Mouse (Mus musculus) ES-E14 (cell line): ENCODE measurements around the gene Nnmt. TPM values are rescaled to one million over a fixed set of nuclear protein-coding genes. Genes with fewer than 3 reads are reported as not detected.

ENCODE experiments used
- DNase-seq: peaks from one replicate; pipeline ENCODE4 v3.0.0-alpha.2; 2013; ENCODE audit warnings: low read depth, low spot score
- H3K27ac ChIP-seq: 2 replicates; pipeline ENCODE4 v1.5.1; 2012; ENCODE audit warnings: low read depth, mild to moderate bottlenecking, low read length, moderate library complexity, mixed read lengths; ENCODE audit not compliant: poor library complexity, insufficient read depth, severe bottlenecking
- H3K36me3 ChIP-seq: 2 replicates; pipeline ENCODE4 v1.6.1; 2012; ENCODE audit warnings: mild to moderate bottlenecking, low read length, moderate library complexity, mixed read lengths; ENCODE audit not compliant: control insufficient read depth, poor library complexity, insufficient read depth, severe bottlenecking
- H3K4me1 ChIP-seq, 2 experiments: fragments of 150-350 bp in 1 of 2; sonication (generic) in 1 of 2; 2 replicates each; pipeline ENCODE4 v1.6.1; 2012; ENCODE audit warnings: low read length in 2 of 2, mild to moderate bottlenecking in 1 of 2, mixed read lengths in 1 of 2; ENCODE audit not compliant: control insufficient read depth in 2 of 2, insufficient read depth in 2 of 2, poor library complexity in 1 of 2
- H3K4me3 ChIP-seq, 2 experiments: fragments of 150-350 bp in 1 of 2; sonication (generic) in 1 of 2; 2 replicates each; pipeline ENCODE4 v1.5.1; 2012; ENCODE audit warnings: low read length in 2 of 2, low read depth in 1 of 2, mild to moderate bottlenecking in 1 of 2, mixed read lengths in 1 of 2; ENCODE audit not compliant: insufficient read depth in 1 of 2, poor library complexity in 1 of 2, severe bottlenecking in 1 of 2
- H3K9ac ChIP-seq: 2 replicates; pipeline ENCODE4 v1.6.1; 2012; ENCODE audit warnings: low read depth, mild to moderate bottlenecking, low read length, mixed read lengths; ENCODE audit not compliant: poor library complexity, insufficient read depth, severe bottlenecking
- H3K9me3 ChIP-seq: fragments of 150-350 bp; sonication (generic); 2 replicates; pipeline ENCODE4 v1.6.1; 2012; ENCODE audit warnings: low read depth, mild to moderate bottlenecking, low read length; ENCODE audit not compliant: control insufficient read depth, insufficient read depth
- CHD2 ChIP-seq: IDR thresholded peaks from 2 replicates; pipeline ENCODE4 v1.6.1; 2014; ENCODE audit warnings: mild to moderate bottlenecking, low read depth, low read length, inconsistent platforms
- HCFC1 ChIP-seq: IDR thresholded peaks from 2 replicates; pipeline ENCODE4 v1.6.1; 2012; ENCODE audit warnings: low read length, inconsistent platforms, borderline replicate concordance; ENCODE audit not compliant: insufficient read depth
- MAFK ChIP-seq: IDR thresholded peaks from 2 replicates; pipeline ENCODE4 v1.6.1; 2014; ENCODE audit warnings: mild to moderate bottlenecking, low read depth, low read length, inconsistent platforms; ENCODE audit not compliant: insufficient read depth
- ZC3H11A ChIP-seq: IDR thresholded peaks from 2 replicates; pipeline ENCODE4 v1.6.1; 2012; ENCODE audit warnings: low read depth, mild to moderate bottlenecking, inconsistent platforms, low read length, borderline replicate concordance
- ZNF384 ChIP-seq: IDR thresholded peaks from 2 replicates; pipeline ENCODE4 v1.6.1; 2012; ENCODE audit warnings: low read depth, low read length, inconsistent platforms
- in situ Hi-C, 2 experiments: fragments of 600-800 bp; cut with MboI; formaldehyde crosslinking; loops; one replicate each; pipeline ENCODE4 v1.15.1; 2025; ENCODE audit warnings: low sequenced_read_pairs in 2 of 2, inconsistent platforms in 1 of 2; ENCODE audit not compliant: unreplicated experiment in 2 of 2
- total RNA-seq: library from RNA; depleted of rRNA; stranded (reverse); fragments of 300-350 nt; gene quantifications from 2 replicates; pipeline ENCODE4 v1.2.3, GENCODE M21; 2012

The Nnmt gene
- total RNA-seq, 1 experiment, result 0.31 TPM

DNA sequence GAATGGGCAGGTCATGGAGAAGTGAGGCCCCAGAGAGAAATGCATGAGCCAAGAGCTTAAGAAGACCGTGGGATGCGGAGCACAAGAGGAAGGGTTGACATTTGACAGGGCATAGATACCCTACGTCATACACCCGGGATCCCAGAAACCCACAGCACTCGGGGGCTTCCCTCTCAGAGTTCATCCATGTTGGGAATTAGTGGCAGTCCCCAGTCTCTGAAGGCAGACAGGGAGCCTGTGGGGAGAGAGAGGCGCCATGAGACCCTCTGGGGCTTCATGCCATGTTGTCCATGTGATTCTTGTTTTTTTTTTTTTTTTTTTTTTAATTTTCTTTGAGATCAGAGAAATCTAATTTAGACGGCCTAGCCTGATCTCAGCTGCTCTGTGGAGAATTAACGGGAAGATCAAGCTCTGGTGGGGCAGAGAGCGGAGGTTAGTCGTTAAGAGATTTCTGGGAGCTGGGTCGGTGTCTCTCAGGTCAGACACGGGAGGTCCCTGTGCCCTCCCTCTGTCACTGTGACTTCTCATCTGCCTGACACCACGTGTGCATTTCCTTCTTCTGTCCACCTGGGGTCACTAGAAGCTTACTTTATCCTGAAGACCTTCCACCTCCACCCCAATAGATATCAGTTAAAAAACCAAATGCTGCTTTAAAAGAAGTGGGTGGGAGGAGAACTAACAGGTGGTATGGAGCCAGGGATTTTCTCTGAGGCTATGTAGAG, 40.1 kb upstream of the Nnmt start:
- DNase-seq, result peak; percentile 38
- no peak for TF ChIP-seq CHD2
- TF ChIP-seq ZC3H11A, result peak; percentile 49; the same call in 1 of the 2 replicates
- 0 out of 2 replicates have a peak, but pooled peaks have one; percentile 5 for TF ChIP-seq ZNF384
- no peak for TF ChIP-seq MAFK
- TF ChIP-seq HCFC1, result no peak
- no peak overlapping the region for H3K9ac ChIP-seq
- H3K27ac ChIP-seq, result no peak overlapping the region
- in situ Hi-C loops, result loop anchor here (10.0 to 25.0 kb wide), 3 partner anchors 210 to 842 kb away; partner anchors contain the start of gene Ttc12 (in 1 of the 2)
- H3K4me1 ChIP-seq, result peaks cover 0 to 6% of the 10 kb centered on the region in 2 experiments; a peak in 2 of 4 replicates
- H3K9me3 ChIP-seq, result no peaks in the 10 kb centered on the region
- no peaks in the 10 kb centered on the region for H3K36me3 ChIP-seq
- H3K4me3 ChIP-seq, result no peak overlapping the region

- H3K36me3 ChIP-seq, result no peaks in the 10 kb centered on the region
- peaks cover 0 to 4% of the 10 kb centered on the region in 2 experiments; a peak in 2 of 4 replicates for H3K4me1 ChIP-seq
- in situ Hi-C loops, result loop anchor here (10.0 to 25.0 kb wide), 3 partner anchors 210 to 843 kb away; partner anchors contain the start of gene Ttc12 (in 1 of the 2)
- H3K27ac ChIP-seq, result no peak overlapping the region
- no peak overlapping the region for H3K9ac ChIP-seq
- no peak for DNase-seq
- no peak for TF ChIP-seq CHD2
- no peak for TF ChIP-seq ZC3H11A
- no peak for TF ChIP-seq MAFK
- no peak for TF ChIP-seq HCFC1
- TF ChIP-seq ZNF384, result no peak
- no peak overlapping the region for H3K4me3 ChIP-seq
- no peaks in the 10 kb centered on the region for H3K9me3 ChIP-seq
Observed at GRCm38 (mm10) chr9:48644376-48644775, 39.4 kb upstream of the Nnmt start.

GRCm38 (mm10) chr9:48641636-48642035, 36.7 kb upstream of the Nnmt start:
- in situ Hi-C loops, result loop anchor here (10.0 to 25.0 kb wide), 3 partner anchors 213 to 846 kb away; partner anchors contain the start of gene Ttc12 (in 1 of the 2)
- H3K9me3 ChIP-seq, result no peaks in the 10 kb centered on the region
- no peaks in the 10 kb centered on the region for H3K36me3 ChIP-seq
- no peak overlapping the region for H3K27ac ChIP-seq
- no peak overlapping the region for H3K4me3 ChIP-seq
- H3K9ac ChIP-seq, result no peak overlapping the region
- no peak for TF ChIP-seq MAFK
- no peak for TF ChIP-seq ZC3H11A
- no peak for TF ChIP-seq HCFC1
- TF ChIP-seq ZNF384, result no peak
- no peak for TF ChIP-seq CHD2
- H3K4me1 ChIP-seq, result no peaks in the 10 kb centered on the region
- no peak for DNase-seq

- in situ Hi-C loops, result loop anchor here (10.0 to 25.0 kb wide), 3 partner anchors 214 to 846 kb away; partner anchors contain the start of gene Ttc12 (in 1 of the 2)
- Histone ChIP-seq H3K9me3 (no peaks in the 10 kb centered on the region), H3K36me3 (no peaks in the 10 kb centered on the region), H3K4me1 (no peaks in the 10 kb centered on the region), H3K9ac (no peak overlapping the region), H3K4me3 (no peak overlapping the region), H3K27ac (no peak overlapping the region)
- TF ChIP-seq CHD2, result no peak
- no peak for TF ChIP-seq MAFK
- TF ChIP-seq HCFC1, result no peak
- TF ChIP-seq ZNF384, result no peak
- TF ChIP-seq ZC3H11A, result no peak
- DNase-seq, result no peak
Observed at GRCm38 (mm10) chr9:48640881-48641280, 35.9 kb upstream of the Nnmt start.
